Mouse (Mus musculus) heart, adult 18-20 months (tissue): ENCODE measurements at regions not wholly inside any gene's neighbourhood (a gene's known extent, or its start where the extent isn't known, plus 50 kb on each side); places are given as distances from the start of the nearest gene placed in this dataset.
"Not testable (repeated sequence)": the region's sequence is repeated elsewhere in the genome, so short reads cannot be mapped to it uniquely, and the experiment has no call there.

Experiments used
- DNase-seq, 2 experiments: peaks; one replicate each; pipeline ENCODE4 v3.0.0; 2021 to 2022; ENCODE audit warnings: mixed read lengths in 1 of 2

DNA sequence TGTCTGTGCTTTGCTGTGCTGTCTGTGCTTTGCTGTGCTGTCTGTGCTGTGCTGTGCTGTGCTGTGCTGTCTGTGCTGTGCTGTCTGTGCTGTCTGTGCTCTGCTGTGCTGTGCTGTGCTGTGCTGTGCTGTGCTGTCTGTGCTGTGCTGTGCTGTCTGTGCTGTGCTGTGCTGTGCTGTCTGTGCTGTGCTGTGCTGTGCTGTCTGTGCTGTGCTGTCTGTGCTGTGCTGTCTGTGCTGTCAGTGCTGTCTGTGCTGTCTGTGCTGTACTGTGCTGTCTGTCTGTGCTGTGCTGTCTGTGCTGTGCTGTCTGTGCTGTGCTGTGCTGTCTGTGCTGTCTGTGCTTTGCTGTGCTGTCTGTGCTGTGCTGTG, 196.5 kb downstream of the Tcp10c start:
- DNase-seq: not testable (repeated sequence)

DNA sequence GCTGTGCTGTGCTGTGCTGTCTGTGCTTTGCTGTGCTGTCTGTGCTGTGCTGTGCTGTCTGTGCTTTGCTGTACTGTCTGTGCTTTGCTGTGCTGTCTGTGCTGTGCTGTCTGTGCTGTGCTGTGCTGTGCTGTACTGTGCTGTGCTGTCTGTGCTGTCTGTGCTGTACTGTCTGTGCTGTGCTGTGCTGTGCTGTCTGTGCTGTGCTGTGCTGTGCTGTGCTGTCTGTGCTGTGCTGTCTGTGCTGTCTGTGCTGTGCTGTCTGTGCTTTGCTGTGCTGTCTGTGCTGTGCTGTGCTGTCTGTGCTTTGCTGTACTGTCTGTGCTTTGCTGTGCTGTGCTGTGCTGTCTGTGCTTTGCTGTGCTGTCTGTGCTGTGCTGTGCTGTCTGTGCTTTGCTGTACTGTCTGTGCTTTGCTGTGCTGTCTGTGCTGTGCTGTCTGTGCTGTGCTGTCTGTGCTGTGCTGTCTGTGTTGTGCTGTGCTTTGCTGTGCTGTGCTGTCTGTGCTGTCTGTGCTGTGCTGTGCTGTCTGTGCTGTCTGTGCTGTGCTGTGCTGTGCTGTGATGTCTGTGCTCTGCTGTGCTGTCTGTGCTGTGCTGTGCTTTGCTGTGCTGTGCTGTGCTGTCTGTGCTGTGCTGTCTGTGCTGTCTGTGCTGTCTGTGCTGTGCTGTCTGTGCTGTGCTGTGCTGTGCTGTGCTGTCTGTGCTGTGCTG, 197.5 kb downstream of the Tcp10c start:
- DNase-seq: not testable (repeated sequence)

DNA sequence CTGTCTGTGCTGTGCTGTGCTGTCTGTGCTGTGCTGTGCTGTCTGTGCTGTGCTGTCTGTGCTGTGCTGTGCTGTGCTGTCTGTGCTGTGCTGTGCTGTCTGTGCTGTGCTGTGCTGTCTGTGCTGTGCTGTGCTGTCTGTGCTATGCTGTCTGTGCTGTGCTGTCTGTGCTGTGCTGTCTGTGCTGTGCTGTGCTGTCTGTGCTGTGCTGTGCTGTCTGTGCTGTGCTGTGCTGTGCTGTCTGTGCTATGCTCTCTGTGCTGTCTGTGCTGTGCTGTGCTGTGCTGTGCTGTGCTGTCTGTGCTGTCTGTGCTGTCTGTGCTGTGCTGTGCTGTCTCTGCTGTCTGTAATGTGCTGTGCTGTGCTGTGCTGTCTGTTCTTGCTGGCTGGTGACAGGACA, 198.5 kb downstream of the Tcp10c start:
- not testable (repeated sequence) for DNase-seq

DNA sequence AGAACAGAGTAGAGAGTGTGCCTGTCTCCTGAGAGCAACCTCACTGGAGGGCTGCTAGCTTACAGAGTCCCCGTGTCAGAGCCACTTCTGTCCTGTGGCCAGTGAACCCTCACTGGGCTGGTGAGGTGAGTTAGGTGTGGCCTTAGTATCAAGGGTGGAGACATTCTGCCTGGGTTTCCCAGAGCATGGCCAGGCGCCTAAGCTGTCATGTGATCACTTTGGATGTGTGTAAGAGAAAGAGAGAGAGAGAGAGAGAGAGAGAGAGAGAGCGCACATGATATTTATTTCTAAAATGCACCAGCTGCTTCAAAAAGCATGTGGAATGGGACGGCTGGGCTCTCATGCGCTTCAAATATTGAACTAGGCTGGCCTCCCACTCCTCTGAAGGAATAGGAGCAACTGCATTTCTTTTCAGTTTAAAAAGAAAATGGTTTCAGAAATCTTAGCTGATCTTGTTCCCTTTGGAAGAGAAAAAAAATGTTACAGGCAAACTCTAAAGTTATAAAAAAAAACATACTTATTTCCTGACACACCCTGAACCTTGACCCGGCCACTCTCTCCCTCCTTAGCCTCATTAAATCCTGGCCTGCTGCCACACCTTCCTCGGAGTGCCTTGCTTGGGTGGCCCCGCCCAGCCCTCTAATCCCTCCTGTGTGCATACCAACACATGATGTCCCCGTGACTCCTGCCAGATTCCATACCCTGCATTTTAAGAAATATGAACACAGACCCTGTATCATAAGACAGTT, 201.1 kb downstream of the Tcp10c start:
- peak; percentile 75 to 89 for DNase-seq

DNA sequence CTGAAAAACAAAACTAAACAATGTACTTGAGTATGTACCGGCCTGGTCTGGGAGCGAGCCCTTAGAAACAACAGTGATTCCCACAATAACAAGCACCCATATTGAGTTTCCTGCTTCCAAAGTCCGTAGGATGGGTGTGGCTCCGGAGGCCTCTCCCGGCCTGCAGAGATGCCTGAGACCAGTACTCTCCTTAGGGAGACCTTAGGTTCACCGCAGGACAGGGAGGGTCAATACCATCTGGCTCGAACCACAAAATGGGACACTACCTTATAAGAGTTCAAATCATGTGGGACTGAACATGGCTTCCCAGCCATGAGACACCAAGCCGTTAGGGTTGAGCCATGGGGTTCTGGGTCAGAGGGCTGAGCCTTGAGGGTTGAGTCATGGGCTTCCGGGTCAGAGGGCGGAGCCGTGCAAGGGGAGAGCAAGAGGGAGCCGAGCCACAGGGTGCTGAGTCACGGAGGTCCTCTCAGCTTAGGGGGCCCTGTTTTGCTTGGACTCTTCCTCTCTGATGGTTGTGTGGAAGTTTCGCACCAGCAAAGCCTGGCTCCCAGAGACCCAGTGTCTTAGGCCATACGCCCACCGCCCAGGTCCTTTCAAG, 201.8 kb downstream of the Tcp10c start:
- DNase-seq: not testable (repeated sequence)

DNA sequence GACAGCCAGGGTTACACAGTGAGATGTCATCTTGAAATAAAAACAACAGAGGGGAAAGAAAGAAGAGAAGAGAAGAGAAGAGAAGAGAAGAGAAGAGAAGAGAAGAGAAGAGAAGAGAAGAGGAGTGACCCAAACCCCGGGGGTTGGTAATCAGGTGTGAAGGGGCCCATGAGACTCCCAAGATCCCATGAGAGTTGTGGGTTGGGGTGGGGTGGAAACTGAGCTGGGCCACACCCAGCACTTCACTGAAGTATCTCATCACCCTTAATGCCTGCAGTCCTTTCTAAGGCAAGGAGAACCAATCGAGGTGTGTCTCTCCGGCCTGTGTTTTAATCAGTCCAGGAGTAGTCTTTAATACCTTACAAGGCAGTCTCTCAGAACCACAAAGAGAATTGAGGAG, 201.5 kb upstream of the Afdn start:
- DNase-seq: no peak

DNA sequence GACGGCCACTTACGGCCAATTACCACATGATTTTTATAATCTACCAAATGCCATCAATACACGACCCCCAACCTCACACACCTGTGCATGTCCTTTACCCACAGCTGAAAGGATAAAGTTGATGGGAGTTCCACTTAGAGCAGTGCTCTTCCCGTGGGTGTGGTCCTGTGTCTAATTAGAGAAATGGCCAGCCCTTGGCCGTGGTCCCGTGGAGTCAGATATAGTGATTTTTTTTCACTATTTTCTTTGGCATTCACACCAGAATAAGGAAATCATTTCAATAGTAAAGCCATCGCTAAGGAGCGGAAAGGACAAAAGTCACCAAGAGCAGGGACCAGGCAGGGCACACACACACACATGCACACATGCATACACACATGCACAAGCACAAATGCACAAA, 199.0 kb upstream of the Afdn start:
- peak; percentile 33 to 66 for DNase-seq

DNA sequence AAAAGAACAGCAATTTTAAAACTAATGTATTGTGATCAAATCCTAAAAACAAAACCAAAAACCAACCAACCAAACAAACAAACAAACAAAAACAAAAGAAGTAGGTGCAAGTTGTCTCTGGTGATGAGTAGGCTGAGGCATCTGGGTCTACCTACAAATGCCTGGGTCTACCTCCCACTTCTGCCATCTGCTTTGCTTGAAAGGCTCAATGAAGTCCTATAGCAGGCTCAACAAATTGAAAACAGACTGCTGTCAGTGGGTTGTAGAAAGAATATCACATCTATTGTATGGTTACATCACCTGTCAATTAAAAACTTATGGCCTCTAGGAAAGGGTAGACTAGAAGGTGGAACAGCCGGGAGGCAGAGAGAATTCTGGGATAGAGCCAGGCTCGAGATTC, 197.4 kb upstream of the Afdn start:
- DNase-seq: no peak

DNA sequence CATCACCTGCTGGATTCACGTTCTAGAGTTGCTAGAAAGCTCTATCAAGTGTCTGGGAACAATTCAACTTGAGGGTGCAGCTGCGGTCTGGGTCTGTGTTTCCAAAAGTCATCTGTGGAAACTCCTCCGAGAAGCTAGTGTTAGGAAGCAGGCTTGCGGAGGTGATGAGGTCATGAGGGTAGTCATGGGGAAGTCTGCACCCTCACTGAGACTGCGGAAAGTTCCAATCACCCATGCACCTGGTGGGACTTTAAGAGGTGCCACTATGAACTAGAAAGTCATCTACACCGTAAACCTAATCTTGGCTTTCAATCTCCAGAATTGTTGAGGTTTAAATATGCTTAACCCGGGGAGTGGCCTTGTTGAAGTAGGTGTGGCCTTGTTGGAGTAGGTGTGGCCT, 195.5 kb upstream of the Afdn start:
- DNase-seq: no peak

DNA sequence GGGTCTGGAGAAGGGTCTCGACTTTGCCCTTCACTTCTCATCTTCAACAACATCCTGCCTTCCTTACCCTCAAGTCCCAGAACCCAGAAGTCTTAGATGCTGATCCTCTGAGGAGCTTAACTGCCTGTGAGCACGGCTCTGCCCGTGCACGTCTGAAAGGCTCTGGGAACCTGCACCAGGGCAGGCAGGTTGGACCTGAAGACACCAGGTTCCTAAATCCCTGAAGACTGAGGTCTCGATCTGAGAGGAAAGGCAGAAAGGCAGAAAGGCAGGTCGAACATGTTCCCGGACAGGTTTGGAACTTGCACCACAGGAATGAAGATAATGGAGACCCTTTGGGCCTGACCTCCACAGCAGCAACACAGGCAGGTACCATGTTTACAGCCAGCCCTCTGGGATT, 193.7 kb upstream of the Afdn start:
- DNase-seq: no peak

DNA sequence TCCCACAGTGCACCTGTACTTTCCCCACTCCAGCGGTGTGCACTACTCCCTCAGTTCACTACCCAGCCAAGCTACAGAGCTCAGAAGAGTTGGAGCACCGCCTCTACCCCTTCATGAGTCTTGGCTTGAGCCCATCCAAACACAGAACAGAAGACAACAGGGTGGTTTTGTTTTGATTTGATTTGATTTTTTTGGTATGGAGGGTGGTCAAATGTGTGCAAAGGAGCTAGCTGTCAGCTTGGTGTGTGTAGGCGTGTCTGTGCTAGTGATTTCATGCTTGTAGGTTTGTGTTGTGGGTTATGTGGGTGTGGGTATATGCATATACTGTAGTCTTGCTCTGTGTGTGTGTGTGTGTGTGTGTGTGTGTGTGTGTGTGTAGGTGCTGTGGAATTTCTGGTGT, 193.2 kb upstream of the Afdn start:
- no peak for DNase-seq

DNA sequence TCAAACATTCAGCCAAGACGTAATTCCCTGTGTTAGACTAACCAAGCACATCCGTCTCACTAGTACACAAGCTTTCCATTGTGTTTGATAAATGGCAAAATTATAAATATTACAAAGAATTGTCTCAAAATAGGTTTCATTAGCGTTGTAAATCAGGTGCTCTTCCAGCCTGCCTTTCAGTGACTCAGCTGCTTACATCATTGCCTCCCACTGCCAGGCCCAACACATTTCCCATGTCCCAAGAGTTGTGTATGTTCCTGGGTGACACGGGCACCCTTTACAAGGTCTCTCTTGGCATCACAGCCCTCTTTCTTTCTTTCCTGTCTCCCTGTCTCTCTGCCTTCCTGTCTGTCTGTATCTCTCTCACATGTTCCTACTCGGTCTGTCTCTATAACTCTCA, 189.5 kb upstream of the Afdn start:
- no peak for DNase-seq

DNA sequence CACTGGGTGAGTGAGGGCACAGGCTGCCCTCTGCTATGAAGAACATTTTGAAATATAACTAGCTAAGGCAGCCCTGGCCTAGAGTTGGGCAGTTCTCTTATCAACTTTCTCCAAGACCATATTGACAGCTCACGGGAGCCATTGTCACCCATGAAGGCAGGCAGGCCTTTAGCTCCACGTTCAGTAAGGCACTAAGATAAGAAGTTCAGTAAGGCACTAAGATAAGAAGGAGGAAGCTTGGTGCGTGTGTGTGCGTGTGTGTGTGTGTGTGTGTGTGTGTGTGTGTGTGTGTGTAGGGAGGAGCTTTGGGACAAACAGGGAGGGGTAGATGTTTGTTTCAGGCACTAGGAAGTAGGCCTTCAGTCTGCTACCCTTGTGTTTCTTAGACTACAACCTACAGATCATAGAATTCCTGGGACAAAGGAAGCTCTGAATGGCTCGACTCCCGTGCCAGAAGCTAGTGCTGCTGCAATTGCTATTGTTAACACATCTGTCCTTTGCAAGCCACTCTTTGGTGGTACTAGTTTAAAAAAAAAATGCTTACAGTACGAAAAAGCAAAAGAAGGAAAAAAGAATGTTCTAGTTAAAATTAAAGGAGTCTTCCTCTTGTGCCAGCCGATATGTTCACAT, 188.0 kb upstream of the Afdn start:
- DNase-seq: no peak

DNA sequence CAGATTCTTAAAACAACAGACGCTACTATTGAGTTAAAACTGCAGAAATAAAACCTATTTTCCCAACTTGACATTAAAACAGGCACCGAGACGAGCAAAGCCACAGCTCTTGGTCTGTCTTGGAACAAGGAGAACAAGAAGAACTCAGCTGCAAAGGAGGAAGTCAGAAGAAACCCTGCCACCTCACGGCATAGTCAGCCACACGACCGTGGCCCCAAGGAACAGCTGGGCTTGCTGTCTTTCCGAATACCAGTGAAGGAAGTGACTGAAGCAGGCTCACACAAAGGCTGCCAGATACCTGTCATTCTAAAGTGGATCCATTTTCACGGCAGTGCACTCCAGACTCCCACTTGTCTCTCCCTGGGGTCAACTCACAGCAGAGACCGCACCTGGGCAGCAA, 187.3 kb upstream of the Afdn start:
- no peak for DNase-seq

DNA sequence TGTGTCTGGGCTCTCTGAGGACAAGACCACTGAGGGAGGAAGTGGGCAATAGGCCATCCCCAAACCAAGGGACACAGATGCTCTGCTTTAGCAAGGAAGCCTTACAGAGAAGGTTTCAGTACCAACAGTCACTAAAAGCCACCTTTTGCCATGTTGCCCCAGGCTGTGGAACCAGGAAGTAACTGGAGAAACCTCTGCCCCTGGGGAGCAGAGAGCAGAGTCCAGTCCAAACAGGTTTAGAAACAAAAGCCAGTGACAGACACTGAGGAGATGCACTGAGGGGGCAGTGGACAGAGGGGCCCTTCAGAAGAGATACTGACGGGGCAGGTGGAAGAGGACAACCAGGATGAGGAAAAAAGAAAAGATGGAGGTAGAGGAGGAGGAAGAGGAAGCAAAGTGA, 186.2 kb upstream of the Afdn start:
- no peak for DNase-seq

DNA sequence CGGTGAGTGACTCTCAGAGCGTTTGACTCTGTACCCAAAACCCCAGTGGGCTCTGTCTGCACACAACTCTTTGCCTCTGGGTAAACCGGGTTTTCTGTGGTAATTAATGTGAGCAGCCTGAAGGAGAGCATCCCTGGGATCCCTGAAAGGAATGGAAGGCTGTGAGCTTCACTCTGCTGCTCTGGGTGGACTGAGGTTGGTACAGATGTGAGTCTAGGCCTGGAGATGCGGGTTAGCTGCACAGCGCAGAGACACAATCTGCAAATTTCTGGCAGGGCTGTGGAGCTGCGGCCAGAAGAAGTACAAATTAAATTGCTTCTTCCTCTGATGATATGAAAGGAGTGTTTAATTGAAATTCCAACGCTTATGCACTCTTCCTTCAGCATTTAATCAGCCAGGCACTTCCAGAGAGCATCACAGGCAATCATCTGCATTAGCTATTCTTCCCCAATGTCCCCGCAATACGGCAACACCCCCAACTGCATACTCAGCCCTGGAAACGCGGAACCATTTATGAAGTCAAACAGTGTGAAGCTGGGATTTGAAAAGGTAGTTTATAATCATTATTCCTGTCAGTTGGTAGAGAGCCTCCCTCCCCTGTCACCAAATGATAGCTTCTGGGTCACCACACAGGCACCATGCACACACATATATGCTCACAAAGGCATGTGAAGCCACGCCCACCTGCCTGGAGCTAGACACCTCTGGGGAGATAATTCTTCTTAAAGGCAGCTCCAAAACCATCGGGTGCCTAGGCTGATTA, 185.5 kb upstream of the Afdn start:
- no peak for DNase-seq

DNA sequence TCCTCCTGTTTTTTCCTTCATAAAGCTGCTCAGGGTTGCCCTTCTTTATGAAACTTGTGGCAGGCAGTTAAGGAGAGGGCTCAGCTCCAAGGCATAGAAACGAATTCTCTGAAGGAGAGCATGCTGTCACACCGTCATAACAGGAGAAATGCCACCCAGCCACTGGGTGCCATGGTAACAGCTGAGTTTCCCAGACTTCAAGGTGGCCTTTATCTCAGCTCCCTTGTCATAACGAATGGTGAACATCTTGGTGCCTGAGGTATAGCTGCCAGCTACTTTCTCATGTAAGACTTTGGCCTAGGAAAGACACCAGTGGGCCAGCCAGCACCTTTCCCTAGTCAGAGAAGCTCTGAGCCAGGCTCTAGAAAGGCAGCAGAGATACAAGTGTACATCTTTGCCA, 182.5 kb upstream of the Afdn start:
- no peak for DNase-seq

DNA sequence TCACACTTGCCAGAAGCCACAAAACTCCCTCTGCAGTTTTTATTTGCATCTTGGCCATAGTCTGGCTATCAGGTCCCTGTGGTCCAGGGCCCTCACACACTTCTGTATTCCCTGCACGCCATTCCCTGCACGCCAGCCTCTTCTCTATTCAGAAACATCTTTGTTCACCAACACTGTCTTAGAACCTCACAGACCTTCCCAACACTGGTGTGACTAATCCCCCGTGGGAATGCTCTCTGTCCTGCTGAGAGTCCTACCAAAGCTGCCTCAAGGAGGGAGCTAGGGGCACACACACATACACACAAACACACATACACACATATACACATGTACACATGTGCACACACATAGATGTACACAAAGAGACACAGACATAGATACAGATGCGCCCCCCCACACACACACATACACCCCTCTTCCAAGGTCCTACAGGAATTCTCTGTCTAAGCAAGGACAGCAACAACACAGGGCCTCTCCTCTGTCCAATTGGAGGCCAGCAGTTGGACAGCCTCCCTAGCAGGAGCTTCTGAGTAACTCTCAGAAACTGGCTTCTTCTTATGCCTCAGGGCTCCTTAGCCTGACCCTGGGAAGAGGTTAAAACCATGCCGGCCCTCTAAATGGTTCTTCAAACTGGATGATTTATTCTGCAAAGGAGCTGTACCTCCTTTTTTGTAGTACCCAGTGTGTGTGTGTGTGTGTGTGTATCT, 179.0 kb upstream of the Afdn start:
- DNase-seq: no peak

DNA sequence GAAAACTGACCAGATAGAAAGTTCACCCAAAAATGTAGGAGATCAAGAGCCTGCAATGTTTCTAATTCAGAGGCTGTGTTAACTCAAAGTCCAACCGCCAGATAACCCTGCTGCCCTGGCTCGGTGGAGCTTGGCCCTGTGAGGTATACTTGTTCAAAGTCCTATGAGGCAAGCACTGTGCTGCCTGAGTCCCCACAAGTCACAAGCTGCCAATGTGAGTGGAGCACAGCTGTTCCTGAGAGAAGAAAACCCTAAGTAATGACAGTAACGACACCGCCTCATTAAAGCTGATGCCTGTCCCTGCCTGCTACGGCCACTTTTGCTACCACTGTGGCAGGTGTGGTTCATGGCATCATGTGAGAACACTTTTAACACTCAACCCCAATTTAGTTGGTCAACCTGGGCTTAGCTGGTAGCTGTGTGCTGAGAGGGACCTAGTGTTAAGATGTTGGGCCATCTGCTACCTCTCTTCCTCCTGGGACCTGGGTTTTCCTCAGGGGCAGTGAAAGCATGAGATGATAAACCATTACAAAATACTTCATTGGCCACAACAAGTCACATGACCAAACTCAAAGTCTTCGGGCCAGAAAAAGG, 178.2 kb upstream of the Afdn start:
- no peak for DNase-seq

DNA sequence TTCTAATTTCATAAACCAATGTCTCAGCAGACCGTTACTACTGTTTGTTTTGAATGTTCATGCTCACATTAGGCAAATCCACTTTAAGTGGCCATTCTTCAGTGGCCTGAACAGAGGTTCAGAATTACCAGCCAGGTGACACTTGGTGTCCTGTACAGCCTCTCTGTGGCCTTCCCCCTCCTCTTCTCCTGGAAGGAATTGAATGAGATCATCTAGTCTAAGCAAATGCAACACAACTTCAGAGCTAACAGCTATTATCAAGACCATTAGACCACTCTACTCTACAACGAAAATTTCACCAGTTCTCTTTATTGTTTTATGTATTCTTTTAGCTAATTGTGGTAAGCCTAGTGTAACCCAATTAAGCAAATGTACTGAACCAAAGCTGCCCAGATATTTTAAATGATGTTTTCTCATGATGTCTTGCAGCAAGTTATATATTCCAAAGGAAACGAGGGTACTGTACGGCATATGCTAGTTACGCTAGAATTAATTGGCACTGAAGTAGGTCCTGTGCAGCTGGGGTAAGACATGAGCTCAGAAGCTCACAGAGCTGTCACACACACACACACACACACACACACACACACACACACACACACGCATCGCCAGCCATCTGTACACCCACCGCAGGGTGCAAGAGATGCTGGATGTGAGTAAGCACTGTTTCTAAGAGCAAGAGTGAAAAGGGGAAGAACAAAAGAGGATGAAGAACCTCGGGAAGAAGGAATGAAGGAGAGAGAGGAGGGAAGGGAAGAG, 176.7 kb upstream of the Afdn start:
- DNase-seq: no peak

DNA sequence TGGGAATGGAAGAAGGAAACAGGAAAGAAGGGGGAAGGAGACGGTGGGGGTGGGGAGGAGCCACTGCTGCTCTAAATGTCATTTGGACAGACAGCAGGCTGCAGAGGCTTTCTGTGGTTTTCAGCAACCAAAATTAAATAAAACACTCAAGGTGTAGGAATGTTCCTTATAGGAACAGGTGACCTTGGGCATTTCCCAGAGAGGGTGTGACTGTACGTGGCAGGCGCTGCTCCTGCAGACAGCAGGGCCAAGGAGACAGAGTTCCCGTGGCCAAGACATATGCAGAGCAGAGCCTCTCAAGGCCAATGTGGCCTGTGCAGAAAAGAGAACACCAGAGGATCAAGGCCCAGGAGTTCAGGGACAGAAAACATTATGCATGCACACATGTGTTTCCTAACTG, 175.9 kb upstream of the Afdn start:
- DNase-seq: no peak
